Mouse (Mus musculus) bone marrow, adult 2 months (tissue): ENCODE data around the gene Arid3c.

Experiments
- CTCF ChIP-seq: fragments of 200-500 bp; IDR thresholded peaks from 2 replicates; pipeline ENCODE4 v1.5.1; 2011; ENCODE audit warnings: low read length, control low read depth; ENCODE audit not compliant: control insufficient read depth, insufficient read depth
- POLR2A ChIP-seq: fragments of 200-500 bp; IDR thresholded peaks from 2 replicates; pipeline ENCODE4 v1.6.1; 2011; ENCODE audit warnings: low read depth, mild to moderate bottlenecking, control low read depth, low read length, borderline replicate concordance; ENCODE audit not compliant: control insufficient read depth

GRCm38 (mm10) chr4:41678863-41679262 is 52.1 kb downstream of the Arid3c start:
- TF ChIP-seq POLR2A (no peak), CTCF (no peak)
